Mouse (Mus musculus) forebrain, embryonic 13.5 days (tissue): ENCODE results near the gene Tmbim4. TPM values are rescaled to one million over a fixed set of nuclear protein-coding genes. Genes with fewer than 3 reads are reported as not detected.

ENCODE experiments used
- ATAC-seq: fragments of 200-750 bp; cut with Nextera tagmentation; 2 replicates; pipeline ENCODE4 v1.8.0; 2017
- H3K27ac ChIP-seq: fragments of 300-500 bp; sonication (generic); 2 replicates; pipeline ENCODE4 v1.5.1; 2015; ENCODE audit warnings: inconsistent platforms, mild to moderate bottlenecking, moderate library complexity
- H3K27me3 ChIP-seq: fragments of 300-500 bp; sonication (generic); 2 replicates; pipeline ENCODE4 v1.6.1; 2015; ENCODE audit warnings: mild to moderate bottlenecking, inconsistent platforms
- H3K36me3 ChIP-seq: fragments of 300-500 bp; sonication (generic); 2 replicates; pipeline ENCODE4 v1.6.1; 2015; ENCODE audit warnings: mild to moderate bottlenecking, inconsistent platforms; ENCODE audit not compliant: poor library complexity, severe bottlenecking
- H3K4me1 ChIP-seq: fragments of 300-500 bp; sonication (generic); 2 replicates; pipeline ENCODE4 v1.6.1; 2015; ENCODE audit warnings: inconsistent platforms
- H3K4me2 ChIP-seq: fragments of 300-500 bp; sonication (generic); 2 replicates; pipeline ENCODE4 v1.6.1; 2015; ENCODE audit warnings: inconsistent platforms, mild to moderate bottlenecking, moderate library complexity
- H3K4me3 ChIP-seq: fragments of 300-500 bp; sonication (generic); 2 replicates; pipeline ENCODE4 v1.5.1; 2015; ENCODE audit warnings: mild to moderate bottlenecking, inconsistent platforms
- H3K9ac ChIP-seq: fragments of 300-500 bp; sonication (generic); 2 replicates; pipeline ENCODE4 v1.6.1; 2015; ENCODE audit warnings: mild to moderate bottlenecking, inconsistent platforms
- H3K9me3 ChIP-seq: fragments of 300-500 bp; sonication (generic); replicated peaks from 2 replicates; pipeline ENCODE4 v1.6.1; 2016; ENCODE audit warnings: inconsistent platforms
- WGBS: fragments of 180-500 bp; shearing (Covaris S2); methylation state at CpG from one replicate; pipeline ENCODE4 v1.1.7; 2015; 5-methylcytosine and 5-hydroxymethylcytosine counted together
- polyA plus RNA-seq: library from polyadenylated mRNA; unstranded; fragments of >200 nt; fragmentation: Nextera tagmentation; extraction: Ambion mirVana; gene quantifications from 2 replicates; pipeline ENCODE4 v1.2.1, GENCODE M21; 2015

Tmbim4 gene
- polyA plus RNA-seq, 1 experiment from 2014 or later, result 78.4 TPM

DNA sequence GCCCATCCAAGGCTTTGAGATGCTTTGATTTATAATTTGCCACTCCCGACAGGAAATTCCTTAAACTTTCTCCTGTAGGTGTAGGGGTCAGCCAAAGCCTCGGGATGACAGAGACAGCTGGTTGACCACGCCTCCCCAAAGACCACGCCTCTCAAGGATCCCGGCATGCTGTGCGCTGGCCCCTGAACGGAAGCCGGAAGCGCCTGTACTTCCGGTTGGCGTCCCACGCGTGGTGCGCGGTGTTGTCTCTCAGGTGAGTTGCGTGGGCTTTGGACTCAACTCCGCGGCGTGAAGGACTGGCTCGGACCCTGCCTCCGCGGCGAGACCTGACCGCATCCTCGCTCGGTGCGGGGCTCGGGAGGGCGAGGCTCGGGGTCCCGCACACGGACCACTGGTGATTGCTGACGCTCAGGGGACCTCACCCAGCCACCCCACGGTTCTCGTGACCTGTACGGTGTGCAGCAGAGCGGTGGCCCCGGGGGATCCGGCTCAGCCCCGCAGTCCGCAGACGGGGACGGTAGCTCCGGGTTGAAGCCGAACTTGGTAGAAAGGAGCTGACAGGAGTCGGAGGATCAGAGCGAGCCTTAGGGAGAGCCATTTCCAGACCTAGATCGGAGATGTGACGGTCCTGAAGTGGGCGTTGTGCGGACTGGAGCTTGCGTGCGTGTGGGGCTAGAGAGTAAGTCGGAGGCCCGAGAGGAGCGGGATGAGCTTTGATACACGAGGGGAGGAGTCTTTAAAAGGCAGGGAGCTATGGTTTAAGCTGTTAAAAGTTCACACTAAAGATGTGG is 25.7 kb downstream of the Tmbim4 start, which contains the start of gene Llph:
Llph (plus strand) TSS at position 200 of the 791 bp plus-strand sequence.
- H3K9me3 ChIP-seq, result no peaks in the 10 kb centered on the region
- no peaks in the 10 kb centered on the region for H3K27me3 ChIP-seq
- H3K4me2 ChIP-seq, result peak within 1 kb of the TSS; percentile 95
- H3K4me1 ChIP-seq, result peaks cover 16% of the 10 kb centered on the region
- peak; percentile 96 for ATAC-seq
- peaks cover 28% of the 10 kb centered on the region for H3K36me3 ChIP-seq
- WGBS, result under 1% methylated on average over 57 of the region's 57 CpGs
- H3K9ac ChIP-seq, result peak within 1 kb of the TSS; percentile 89
- H3K27ac ChIP-seq, result peak within 1 kb of the TSS; percentile 19; the same call in 1 of the 2 replicates
- H3K4me3 ChIP-seq, result peak within 1 kb of the TSS; percentile 100

DNA sequence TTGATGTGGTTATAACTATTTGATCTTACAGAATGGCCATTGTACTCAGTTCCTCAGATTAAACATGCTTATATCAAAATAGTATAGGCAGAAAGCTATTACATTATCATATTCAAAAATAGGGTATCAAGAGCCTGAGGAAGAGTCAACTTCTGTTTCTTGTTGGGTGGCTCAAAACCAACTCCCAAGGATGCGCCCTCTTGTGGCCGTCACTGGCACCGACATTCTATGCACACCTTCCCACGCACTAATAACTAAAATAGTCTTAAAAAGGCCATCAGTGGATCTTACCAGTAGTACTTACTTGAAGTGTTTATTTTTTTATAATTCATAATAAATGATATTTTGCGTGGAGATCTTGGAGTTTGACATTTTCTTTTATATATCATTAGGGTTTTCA is 30.3 kb downstream of the Tmbim4 start:
- H3K9ac ChIP-seq, result no peak overlapping the region
- no peak overlapping the region for H3K4me3 ChIP-seq
- no peak overlapping the region for H3K27ac ChIP-seq
- H3K27me3 ChIP-seq, result no peaks in the 10 kb centered on the region
- no peak overlapping the region for H3K4me2 ChIP-seq
- H3K9me3 ChIP-seq, result no peaks in the 10 kb centered on the region
- 32% methylated on average over 5 of the region's 5 CpGs for WGBS
- peaks cover 35% of the 10 kb centered on the region for H3K36me3 ChIP-seq
- H3K4me1 ChIP-seq, result peaks cover 16% of the 10 kb centered on the region
- ATAC-seq, result no peak

DNA sequence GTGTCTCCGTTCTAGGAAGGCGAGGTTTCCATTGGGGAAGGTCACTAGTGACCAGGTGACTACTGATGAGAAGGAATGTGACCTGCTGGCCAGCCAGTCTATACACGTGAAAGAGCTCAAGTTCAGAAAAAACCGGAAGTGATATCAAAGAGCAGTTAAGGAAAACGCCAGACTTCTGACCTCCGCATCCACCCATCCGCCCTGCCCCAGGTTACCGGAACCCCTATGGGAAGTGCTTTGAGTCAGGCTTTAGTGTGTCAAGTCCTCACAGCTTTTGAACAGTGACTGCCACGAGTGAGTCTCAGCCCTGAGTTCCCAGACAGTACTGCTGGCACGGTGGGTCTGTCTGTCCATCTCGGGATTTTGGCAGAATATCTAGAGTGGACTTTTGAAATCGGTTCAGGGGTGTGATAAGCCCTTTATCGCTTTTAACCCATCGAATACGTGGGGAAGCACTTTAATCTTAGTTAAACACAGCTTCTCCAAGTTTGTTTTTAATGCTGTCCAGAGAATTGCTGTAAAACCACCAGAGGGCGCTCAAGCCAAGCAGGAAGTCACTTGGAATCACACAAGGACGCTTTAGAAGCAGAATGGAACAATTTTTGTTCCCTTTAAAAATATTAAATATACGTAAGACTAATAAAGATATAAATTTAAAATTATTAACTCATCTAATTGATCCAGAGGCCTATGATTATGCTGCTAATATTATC is 32.4 kb downstream of the Tmbim4 start:
- Histone ChIP-seq H3K4me1 (peaks cover 2% of the 10 kb centered on the region), H3K4me2 (no peak overlapping the region), H3K9ac (no peak overlapping the region), H3K27ac (no peak overlapping the region), H3K36me3 (peaks cover 30% of the 10 kb centered on the region), H3K27me3 (no peaks in the 10 kb centered on the region), H3K4me3 (no peak overlapping the region), H3K9me3 (no peaks in the 10 kb centered on the region)
- 37% methylated on average over 18 of the region's 18 CpGs for WGBS
- peak; percentile 36; the same call in 1 of the 2 replicates for ATAC-seq

DNA sequence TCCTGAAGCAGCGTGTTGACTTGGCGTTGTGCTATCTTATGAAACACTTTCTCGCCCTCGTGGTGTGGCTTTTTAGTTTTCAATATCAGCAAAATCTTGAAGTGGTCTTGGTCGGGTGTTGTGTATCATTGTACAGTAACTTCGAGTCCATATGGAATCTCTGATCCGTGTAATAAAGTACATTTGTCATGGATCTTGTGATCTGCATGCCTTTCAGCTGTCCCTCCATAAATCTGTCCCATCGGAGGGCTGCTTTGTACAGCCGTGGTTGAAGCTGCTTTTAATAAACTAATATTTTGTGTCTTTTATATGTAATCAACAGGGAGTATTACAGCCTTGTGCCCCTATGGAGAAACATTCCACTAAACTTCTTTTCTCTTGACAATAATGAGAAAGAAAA is 35.5 kb downstream of the Tmbim4 start:
- no peaks in the 10 kb centered on the region for H3K4me1 ChIP-seq
- no peaks in the 10 kb centered on the region for H3K27me3 ChIP-seq
- H3K36me3 ChIP-seq, result peaks cover 10% of the 10 kb centered on the region; the same call in 1 of the 2 replicates
- H3K27ac ChIP-seq, result no peak overlapping the region
- 84% methylated on average over 9 of the region's 9 CpGs for WGBS
- H3K4me3 ChIP-seq, result no peak overlapping the region
- no peak overlapping the region for H3K4me2 ChIP-seq
- no peak for ATAC-seq
- no peak overlapping the region for H3K9ac ChIP-seq
- no peaks in the 10 kb centered on the region for H3K9me3 ChIP-seq

DNA sequence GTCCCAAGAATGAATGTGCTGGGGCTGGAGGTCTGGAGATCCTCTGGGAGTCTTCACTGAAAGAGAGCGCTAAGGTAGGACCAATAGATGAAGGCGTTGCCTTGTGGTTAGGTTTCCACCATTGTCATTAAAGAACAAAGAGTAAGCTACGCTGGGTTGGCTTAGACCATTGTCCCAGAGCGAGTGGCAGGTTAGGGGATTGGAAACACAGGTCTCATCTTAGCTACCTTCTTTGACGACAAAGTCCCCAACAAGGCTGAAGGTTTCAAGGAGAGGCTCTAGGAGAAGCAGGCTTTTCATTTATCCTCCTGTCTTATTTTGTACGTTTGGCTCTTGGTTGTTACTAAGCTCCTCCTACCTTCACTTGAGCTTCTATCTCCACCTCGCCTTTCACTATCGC is 36.9 kb downstream of the Tmbim4 start:
- ATAC-seq, result no peak
- Histone ChIP-seq H3K4me3 (no peak overlapping the region), H3K4me2 (no peak overlapping the region), H3K27me3 (no peaks in the 10 kb centered on the region), H3K4me1 (no peaks in the 10 kb centered on the region), H3K27ac (no peak overlapping the region), H3K9ac (no peak overlapping the region), H3K9me3 (no peaks in the 10 kb centered on the region), H3K36me3 (no peaks in the 10 kb centered on the region)
- WGBS, result 81% methylated on average over 8 of the region's 8 CpGs

DNA sequence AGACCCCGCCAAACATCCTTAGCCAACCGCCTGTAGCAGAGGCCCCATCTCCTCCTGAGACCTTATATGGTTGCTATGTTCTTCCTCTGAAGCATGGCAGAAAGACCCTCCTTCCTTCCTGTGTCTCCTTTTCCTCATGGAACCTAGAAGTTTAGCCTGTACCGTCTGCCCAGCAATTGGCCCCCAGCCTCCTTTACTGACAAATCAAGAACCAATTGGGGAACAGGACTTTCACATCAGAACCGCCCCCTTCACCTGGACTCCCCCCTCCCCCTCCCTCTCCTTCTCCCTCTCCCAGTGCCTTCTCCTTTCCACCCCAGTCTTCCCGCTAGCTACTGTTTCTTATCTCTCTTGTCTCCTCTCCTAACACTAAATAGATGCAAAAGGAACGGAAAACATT is 38.1 kb downstream of the Tmbim4 start:
- ATAC-seq, result no peak
- Histone ChIP-seq H3K27me3 (no peaks in the 10 kb centered on the region), H3K9ac (no peak overlapping the region), H3K4me1 (no peaks in the 10 kb centered on the region), H3K4me3 (no peak overlapping the region), H3K27ac (no peak overlapping the region), H3K4me2 (no peak overlapping the region), H3K36me3 (no peaks in the 10 kb centered on the region), H3K9me3 (no peaks in the 10 kb centered on the region)
- 73% methylated on average over 6 of the region's 6 CpGs for WGBS

DNA sequence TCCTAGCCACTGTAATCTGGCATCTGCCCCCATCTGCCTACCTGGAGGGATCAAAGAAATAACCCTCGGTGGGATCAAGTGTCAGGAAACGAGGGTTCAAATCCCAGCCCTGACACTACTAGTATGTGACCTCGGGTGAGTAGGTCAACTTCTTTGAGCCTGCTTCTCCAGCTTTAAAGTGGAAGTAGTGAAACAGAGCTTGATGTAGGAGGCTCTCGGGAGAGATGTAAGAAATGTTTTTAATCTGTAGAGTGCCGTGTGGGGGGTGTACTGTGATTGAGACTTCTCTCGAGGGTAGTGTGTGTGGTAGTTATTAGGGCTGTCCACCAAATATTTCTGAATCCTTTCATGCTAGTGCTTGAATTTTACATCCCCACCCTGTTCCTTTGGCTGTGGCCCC is 41.0 kb downstream of the Tmbim4 start:
- H3K4me2 ChIP-seq, result no peak overlapping the region
- 0 out of 2 replicates have a peak, but pooled peaks cover 8% of the 10 kb centered on the region for H3K4me1 ChIP-seq
- H3K9ac ChIP-seq, result no peak overlapping the region
- no peaks in the 10 kb centered on the region for H3K27me3 ChIP-seq
- 80% methylated on average over 6 of the region's 6 CpGs for WGBS
- no peak overlapping the region for H3K27ac ChIP-seq
- H3K36me3 ChIP-seq, result no peaks in the 10 kb centered on the region
- H3K9me3 ChIP-seq, result no peaks in the 10 kb centered on the region
- no peak for ATAC-seq
- H3K4me3 ChIP-seq, result no peak overlapping the region

DNA sequence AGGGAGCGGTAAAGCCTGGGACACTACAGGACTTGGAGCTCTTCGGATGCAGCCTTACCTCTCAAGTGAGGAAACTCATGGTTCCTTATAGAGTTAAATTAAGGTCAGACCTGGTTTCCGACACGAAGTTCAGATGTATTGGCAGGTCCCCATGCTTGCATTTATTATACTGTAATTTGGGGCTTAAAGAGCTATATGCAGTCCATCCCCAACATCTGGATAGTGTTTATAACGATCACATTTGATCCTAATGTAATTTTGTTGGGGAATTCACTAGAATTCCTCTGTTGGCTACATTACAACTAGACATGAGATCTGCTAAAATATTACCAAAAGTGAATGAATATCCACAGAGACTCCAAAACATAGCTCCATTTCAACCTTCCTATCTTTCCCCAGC is 44.3 kb downstream of the Tmbim4 start:
- Histone ChIP-seq H3K9me3 (no peaks in the 10 kb centered on the region), H3K4me1 (0 out of 2 replicates have a peak, but pooled peaks cover 8% of the 10 kb centered on the region), H3K9ac (no peak overlapping the region), H3K27me3 (no peaks in the 10 kb centered on the region), H3K4me2 (no peak overlapping the region), H3K27ac (no peak overlapping the region), H3K4me3 (no peak overlapping the region), H3K36me3 (no peaks in the 10 kb centered on the region)
- no peak for ATAC-seq
- 89% methylated on average over 5 of the region's 5 CpGs for WGBS

DNA sequence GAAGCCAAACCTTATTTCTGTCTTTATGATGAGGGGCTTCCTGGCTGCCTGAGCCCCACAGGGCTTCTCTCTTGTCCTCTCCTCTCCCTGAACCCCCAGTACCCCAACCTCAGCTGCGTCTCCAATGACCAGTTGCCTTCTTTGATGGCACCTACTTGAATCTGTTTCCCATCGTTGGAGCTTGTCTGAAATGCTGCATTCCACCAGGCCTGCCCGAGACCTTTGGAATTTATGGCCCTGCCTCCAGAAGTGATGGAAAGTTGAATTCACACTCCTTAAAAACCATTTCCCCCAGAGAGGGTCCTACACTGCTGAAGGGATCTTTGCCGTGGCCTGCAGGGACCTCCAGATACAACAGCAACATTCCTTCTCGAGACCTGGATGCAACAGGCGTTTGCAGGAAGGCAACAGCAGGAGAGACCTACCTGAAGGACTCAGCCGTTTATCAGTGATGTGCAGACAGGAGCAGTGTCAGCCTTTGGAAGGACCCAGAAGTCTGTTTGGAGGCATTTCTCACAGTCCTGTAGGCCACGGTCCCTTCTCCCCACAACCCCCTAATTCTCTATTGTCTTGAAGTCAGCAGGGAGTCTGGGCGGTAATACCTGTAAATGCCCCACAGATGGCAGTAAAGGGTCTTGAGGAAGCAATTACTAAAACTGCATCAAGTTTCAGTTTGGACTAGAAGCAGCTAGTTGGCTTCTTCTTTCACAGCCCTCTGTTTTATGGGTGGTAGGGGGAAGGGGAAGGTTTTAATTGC is 45.8 kb downstream of the Tmbim4 start:
- Histone ChIP-seq H3K9me3 (no peaks in the 10 kb centered on the region), H3K27ac (no peak overlapping the region), H3K9ac (no peak overlapping the region), H3K36me3 (no peaks in the 10 kb centered on the region), H3K4me1 (0 out of 2 replicates have a peak, but pooled peaks cover 8% of the 10 kb centered on the region), H3K4me3 (no peak overlapping the region), H3K4me2 (no peak overlapping the region), H3K27me3 (no peaks in the 10 kb centered on the region)
- ATAC-seq, result no peak
- 49% methylated on average over 9 of the region's 9 CpGs for WGBS

DNA sequence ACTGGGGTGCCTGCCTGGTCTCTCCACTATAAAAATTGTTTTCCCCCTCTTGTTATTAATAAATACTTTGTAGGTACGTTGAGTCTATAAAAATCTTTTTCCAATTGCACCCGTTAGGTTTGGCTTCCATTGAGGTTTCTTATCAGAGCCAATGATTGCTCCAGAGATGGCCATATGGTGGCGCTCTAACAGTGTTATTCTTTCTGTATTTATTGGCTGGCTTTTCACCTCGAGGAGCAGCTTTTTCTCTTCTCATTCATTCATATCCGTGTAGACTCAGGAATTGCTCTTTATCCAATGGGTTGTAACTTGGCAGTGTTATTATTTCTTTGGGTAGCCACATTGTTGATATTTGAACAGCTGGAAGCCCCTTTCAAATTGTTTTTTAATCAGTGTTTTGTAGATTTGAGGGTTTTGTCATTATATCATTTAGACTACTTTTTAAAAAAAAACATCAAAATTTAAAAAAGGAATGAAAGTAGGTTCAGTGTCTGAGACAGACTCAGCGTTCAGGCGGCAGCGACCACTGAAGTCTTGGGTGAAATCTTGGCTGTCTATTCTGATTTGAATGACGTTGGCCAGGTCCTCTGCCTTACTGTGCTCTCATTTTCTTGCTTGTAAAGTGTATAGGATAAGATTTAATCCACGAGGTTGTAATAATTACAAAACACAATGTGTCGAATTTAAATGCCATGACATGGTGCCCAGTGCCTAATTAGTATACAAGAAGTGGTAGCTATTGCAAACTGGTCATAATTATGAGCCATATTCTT is 49.7 kb downstream of the Tmbim4 start:
- no peaks in the 10 kb centered on the region for H3K9me3 ChIP-seq
- H3K27me3 ChIP-seq, result no peaks in the 10 kb centered on the region
- ATAC-seq, result no peak
- H3K4me3 ChIP-seq, result no peak overlapping the region
- no peak overlapping the region for H3K4me2 ChIP-seq
- no peak overlapping the region for H3K27ac ChIP-seq
- no peak overlapping the region for H3K9ac ChIP-seq
- H3K36me3 ChIP-seq, result no peaks in the 10 kb centered on the region
- WGBS, result 51% methylated on average over 11 of the region's 11 CpGs
- 0 out of 2 replicates have a peak, but pooled peaks cover 8% of the 10 kb centered on the region for H3K4me1 ChIP-seq

DNA sequence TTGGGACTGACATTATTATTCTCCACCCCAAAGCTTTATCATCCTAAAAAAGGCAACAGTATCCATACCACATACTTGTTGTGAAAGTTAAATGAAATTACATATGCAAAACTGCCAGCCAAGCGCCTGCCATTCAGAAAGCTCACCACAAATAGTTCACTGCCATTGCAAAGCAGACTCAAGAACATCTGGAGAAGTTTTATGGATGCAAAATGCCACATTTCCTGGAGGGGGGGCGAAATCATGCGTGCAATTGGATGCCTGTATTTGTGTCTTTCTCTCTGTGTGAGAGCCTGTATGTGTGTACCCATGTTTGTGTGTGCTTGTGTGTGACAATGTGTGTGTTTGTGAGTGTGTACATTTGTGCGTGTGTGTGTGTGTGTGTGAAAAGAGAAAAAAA is 50.4 kb downstream of the Tmbim4 start:
- Histone ChIP-seq H3K27ac (no peak overlapping the region), H3K27me3 (no peaks in the 10 kb centered on the region), H3K4me2 (no peak overlapping the region), H3K9ac (no peak overlapping the region), H3K36me3 (no peaks in the 10 kb centered on the region), H3K4me3 (no peak overlapping the region), H3K4me1 (0 out of 2 replicates have a peak, but pooled peaks cover 6% of the 10 kb centered on the region), H3K9me3 (no peaks in the 10 kb centered on the region)
- 89% methylated on average over 4 of the region's 4 CpGs for WGBS
- no peak for ATAC-seq
